Mouse (Mus musculus): ENCODE results near the gene Tmem56.

DNA sequence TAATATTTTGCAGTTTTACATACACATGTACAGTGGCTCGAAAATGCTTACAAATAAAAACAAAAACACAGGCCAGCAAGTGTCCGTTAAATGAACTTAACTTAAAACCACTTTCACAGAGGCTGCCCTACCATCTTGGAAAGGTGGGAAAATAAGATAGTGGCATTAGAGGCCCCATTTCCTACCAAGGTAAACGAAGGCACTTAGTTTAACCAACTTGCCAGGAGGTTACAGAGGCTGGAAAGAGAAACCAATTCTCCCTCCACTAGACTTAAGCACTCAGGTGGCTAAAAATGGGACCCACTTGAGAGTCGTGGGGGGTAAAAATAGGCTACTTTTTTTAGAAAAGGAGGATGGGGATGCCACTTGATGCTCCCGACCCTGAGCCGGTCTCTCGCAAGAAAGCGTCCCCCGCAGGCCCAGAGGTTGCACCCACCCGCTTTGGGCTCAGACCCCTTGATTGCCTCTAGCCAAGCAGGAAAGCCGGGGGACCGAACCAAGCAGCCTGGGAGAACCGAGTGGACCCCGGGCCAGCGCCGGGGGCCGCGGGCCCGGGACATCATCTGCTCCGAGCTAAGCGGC, 20.9 kb downstream of the Tmem56 start:
- TF ChIP-seq CTCF (IDR thresholded peaks at IDR 0.05; ENCODE audit: low read depth) (no peak), EP300 (IDR thresholded peaks at IDR 0.05; ENCODE audit: low read depth) (no peak)

All from liver, postnatal 0 days (tissue).